Mouse (Mus musculus): ENCODE data around the gene Gab1.
A peak's percentile ranks its signal among the peaks of the same experiment; 100 is the strongest.

Gene Gab1

DNA sequence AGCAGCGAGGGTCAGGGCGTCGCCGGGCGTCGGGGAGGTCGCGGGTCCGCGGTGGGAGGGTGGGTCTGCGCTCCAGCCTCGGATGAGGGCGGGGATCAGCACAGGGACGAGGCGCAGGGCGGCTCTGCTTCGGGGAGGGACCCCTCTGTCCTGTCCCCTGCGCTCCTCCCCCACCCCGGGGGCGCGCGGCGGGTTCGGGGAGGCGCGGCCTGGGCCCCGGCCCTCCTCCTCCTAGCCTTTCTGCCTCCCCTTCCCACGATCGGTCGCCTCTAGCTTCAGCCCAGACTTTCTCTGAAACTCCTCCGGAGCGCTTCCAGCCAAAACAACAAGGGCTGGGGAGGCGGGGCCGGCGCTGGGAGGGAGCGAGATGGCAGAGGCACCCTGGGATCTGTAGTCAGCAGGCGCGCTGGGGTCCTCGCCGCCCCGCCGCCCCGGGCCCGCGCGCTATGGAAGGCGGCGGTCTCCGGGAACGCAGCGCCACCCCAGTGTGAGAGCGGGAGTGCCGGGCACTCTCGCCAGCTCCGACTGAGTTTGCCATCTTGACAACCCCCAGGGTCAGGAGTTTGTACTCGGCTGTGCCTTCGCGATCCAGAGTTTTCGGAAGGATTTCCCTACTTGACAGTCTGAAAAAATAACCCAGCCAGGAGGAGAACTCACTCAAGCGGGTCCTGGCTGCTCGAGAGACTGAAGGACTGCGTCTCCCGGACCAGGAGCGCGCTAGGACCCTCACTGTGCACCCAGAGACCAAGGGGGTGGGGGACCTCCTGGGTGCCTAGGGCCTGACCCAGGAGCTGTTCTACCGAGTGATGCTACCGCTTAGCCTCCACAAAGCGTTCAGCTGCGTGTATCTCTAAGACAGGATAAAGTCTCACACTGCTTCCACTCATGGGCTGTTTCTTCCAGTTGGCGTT lies at the start of gene Gab1:
Gene Gab1 (minus strand): TSS at position 324 of the 911 bp plus-strand sequence.
- DNase-seq (ENCODE audit: low spot score), result peak; percentile 94

DNA sequence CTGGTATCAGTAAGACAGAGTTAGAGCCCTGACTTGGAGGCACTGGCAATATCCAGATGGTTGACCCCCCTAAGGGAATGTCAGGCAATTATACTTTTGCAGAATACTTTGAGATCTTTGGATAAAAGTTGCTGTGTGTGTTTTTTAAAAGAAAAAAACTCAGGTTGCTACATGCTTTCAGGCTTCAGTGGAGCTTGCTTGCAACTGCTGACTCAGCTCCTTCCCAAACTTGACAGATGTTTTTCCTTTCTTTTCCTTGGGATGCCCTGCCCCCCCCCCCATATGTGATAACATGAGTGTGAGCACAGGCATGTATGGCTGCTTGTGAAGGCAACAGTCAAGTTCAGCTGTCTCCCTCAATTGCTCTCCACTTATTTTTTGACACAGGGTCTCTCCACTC lies 48.5 kb upstream of the Gab1 start:
- no peak for DNase-seq (ENCODE audit: low spot score)

DNA sequence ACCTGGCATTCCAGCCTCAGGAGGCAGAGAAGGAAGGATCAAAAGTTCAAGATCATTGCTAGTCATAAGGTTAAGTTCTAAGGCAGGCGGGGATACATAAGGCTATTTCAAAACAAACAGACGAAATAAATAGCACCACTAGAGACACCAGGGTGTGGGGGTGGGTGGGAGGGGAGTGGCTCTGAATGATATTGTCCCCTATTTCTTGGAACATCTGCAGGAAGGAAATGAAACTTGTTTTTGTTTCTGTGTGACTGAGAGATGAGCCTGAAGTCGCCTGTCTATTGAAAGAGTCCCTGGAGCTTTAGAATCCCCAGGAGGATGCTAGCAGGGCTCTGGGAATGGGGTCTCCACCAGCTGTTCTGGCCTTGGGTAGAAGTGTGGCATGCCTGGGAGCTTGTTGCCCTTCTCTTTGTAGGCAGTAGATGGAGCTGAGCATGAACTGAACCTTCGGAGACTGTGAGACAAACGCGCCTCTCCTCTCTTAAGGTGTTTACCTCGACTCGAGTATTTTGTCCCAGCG lies 43.5 kb upstream of the Gab1 start:
- no peak for DNase-seq (ENCODE audit: low spot score)

DNA sequence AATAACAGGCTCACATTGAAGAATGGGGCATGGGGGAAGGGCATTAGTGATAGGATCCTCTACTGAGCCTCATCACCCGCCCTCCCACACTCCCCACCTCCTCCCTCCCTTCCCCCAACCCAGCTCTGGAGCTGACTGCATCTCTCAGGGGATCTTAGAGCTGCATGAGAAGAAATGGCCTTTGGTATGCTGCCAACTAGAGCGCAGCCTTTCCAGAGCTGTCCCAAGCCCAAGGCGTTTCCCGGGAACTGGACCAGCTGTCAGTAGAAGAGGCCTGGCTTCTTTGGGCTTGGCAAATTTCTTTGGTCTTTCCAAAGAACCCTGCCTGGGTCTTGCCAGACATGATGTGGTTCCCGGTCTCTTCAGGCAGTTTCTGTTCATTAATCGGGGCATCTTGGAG lies 42.3 kb upstream of the Gab1 start:
- peak; percentile 68 for DNase-seq (ENCODE audit: low spot score)

DNA sequence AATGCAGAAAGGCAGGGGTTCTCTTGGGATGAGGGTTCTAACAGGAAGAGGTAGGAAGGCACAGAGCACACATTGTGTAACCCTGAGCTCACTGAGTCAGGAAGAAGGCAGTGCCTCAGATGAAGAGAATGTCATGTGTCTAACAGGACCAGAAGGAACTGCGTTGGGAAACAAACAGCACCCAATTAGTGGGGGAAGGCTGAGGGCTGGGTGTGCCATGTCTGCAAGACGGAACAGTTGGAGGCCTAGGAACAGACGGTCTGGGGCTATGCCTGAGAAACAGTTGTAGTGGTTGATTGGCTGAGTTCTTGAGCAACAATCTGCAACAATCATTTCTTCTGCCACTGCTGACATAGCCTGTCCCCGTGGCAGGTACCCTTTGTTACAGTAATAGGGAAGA lies 38.8 kb upstream of the Gab1 start:
- no peak for DNase-seq (ENCODE audit: low spot score)

DNA sequence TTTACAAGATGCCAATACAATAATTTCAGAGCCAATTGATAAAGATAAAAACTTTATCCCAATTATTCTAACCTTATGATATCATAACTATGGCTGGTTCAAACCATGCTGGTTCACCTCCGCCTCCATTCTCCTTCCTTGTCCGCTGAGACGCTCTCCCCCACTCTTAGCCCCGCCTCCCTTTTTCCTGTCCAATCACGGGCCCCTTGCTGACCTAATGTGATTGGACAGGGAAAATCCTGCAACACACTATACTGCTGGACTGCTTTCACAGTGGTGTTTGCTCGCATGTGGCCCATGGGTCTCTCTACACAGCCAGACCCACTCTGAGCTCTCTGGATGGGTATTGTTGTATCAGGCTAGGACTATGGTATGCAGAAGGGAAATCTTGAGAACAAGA lies 38.2 kb upstream of the Gab1 start:
- no peak for DNase-seq (ENCODE audit: low spot score)

DNA sequence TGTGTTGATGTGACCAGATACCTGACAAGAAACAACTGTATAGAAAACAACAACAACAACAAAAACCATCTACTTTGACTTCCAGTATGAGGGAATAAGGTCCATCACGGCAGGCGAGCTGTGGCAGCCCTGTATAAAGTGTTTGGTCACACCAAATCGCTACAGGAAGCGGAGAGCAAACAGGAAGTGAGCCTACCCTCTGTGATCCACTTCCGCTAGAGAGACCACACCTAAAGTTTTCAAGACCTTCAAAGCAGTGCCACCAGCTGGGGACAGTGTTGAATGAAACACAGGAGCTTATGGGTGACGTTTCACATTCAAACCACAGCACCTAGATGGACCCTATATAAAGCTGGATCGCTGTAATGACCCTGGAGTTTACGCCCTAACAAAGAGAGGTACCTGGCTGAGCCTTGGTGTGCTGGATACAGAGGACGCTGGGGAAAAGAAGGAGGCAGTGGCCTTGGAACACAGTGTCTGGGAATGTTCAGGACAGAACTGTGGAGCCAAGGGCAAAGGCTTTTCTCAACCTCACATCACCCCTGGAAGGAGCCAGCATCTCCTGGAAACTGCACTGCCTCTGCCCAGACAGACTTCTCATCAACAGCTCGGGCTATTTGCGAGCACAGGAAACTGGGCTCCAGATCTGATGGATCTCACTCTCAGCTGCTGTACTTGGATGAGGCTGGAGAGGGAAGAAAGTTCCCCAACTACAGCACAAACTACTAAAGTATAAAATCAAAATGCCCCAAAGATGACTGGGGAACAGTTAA lies 36.3 kb upstream of the Gab1 start:
- DNase-seq (ENCODE audit: low spot score), result no peak

DNA sequence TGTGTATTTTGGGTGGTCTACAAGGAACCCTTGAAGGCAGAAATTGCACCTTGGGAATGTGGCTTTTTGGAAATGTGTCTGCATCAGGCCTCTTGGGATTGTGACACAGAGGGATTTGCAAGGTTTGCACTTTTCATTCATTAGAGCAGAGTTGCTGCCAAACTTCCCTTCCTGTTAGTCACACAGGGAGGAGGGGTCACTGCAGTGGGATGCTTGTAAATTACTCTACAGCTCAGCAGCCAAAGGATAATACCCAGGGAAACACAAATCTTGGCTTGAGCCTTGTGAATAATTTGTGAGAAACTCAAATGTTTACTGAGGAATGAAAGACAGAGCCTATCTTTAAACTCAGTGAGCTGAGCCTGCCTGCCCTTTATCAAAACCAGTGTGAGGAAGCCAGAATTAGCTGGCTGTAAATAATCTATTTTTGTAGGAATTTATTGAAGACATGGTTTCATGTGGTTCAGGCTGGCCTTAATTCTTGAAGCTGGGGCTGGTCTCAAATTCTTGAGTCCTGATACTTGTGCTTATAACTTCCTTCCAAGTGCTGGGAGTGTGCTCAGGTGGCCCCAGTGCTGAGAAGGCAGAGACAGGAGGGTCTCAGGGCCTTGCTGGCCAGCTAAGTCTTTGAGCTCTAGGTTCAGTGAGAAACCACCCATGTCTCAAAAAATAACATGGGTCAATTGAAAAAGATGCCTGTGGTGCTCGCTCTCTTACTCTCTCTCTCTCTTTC lies 32.9 kb upstream of the Gab1 start:
- no peak for DNase-seq (ENCODE audit: low spot score)

DNA sequence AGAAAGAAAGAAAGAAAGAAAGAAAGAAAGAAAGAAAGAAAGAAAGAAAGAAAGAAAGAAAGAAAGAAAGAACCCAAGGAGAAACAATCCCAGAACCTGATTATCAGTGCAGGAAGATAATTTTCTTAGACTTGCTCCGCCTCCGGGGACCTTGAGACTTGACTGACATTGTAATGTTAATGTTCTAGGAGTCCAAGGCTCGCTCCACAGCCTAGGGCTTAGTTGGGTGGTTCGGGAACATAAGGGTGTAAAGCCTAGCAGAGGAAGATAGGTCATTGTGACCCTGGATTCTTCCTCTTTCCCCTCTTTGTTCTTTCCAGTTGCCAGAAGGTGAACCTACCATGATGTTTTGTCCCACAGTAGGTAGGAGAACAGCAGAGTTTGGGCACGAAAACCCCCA lies 31.1 kb upstream of the Gab1 start:
- no peak for DNase-seq (ENCODE audit: low spot score)

DNA sequence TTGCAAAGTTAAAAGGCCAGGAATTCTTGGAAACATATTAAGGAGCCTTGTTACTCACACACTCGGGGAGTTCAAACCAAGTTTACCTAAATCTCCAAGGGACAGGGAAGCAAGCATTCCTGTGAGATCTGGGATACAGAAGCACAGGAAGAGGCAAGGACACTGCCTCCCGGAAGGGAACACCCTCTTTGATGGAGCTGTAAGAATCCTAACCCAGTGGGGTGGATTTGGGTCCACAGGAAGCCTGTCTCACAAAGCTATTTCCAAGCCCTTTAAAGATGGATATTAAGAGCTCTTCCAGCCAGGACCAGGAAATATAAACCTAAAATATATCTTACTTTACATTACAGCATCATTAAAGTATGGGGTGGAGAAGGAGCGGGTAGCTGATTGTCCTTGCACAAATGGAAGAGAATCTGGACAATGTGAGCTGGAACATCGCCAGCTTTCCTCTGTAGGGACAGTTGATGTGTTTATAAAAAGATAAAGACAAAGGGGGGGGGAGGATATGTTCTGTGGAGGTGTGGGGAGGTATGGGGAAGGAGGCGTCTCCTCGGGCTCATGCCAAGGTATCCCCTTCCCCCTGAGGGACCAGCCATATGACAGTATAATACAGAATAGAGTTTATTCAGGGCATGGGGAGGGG lies 28.1 kb upstream of the Gab1 start:
- DNase-seq (ENCODE audit: low spot score), result peak; percentile 50

DNA sequence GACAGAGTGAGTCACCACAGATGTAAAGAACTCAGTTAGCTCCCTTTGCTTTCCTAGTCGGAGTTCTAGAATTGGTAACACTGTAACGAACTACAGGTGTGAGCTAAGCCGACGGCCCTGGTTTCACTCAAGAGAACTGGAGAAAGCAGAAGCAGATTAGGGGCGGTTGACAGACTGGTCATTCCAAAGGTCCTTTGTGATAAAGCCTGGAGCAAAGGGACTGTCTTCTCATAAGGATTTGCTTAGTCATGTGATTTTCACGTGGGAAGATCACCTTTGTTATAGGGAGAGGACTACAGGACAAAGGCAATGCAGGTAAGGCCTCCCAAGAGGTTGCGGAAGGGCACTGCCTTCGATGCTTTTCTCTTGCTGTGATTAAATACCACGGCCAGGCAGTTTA lies 22.0 kb upstream of the Gab1 start:
- DNase-seq (ENCODE audit: low spot score), result no peak

DNA sequence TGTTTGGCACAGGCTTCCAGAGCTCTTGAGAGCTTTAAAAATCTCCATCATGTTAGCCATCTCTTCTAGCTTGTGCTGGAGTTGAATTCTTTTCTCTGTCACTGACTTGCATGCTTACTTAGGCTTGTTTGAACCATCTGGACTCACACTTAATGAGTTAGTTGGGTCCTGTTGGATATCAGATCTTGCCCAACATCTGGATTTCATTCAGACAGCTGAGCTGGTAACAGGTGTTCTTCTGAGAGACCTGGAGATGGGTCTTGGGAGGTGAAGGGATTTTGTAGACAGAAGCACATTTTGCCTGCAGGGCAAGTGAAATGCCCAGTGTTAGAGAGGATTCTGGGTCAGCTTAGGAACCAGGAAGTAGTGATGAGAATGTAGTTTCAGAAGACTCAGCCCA lies 19.0 kb upstream of the Gab1 start:
- DNase-seq (ENCODE audit: low spot score), result no peak

DNA sequence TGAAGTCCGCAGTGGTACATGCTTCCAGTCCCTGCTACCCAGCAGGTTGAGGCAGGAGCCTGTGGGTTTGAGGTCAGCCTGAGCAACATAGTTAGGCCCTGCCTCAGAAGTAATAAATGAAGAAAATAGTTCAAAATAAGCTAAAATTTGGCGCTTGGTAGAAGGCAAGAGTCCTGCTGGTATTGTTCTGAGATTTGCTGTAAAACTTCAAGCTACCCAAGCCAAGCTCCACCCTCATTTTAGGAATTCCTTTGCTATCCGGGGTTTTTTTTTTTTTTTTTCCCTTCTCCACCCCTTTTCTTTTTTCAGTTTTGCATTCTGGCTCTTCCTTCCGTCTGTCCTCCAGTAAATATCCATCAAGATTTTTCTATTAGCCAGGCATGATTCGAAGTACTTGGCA lies 15.7 kb upstream of the Gab1 start:
- DNase-seq (ENCODE audit: low spot score), result no peak

DNA sequence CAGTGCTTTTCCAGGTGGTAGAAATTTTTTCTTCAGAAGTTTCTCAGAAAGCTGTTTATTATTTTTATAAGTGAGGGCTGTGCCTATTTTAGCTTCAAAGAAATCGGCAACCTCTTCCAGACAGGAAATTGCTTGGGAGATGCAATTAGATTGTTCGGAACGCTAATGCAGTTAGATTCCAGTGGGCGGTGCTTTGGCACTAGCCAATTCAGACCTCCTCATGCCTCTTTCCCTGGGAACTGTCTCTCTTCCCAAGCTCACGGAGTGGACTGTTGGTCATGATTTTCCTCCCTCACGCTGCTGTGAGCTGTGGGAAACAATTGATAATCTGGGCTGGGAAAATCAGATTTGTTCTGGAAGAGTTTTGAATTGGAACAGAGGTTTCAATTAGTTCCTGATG lies 15.1 kb upstream of the Gab1 start:
- no peak for DNase-seq (ENCODE audit: low spot score)

DNA sequence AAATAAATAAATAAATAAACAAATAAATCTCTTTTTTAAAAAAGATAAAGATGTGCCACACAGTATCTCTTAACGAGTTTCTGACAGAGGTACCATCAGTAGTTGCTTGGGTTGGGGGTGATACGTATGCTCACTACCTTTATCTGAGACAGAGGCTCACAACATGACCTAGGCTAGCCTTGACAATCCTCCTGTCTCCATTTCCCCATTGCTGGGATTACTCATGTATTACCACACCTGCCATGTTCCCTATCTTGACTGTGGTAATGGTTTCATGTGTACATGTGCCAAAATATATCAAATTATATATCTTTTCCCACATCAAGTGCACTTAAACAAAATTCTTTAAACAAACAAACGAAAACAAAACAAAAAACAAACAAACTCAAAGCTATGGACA lies 14.2 kb upstream of the Gab1 start:
- no peak for DNase-seq (ENCODE audit: low spot score)

DNA sequence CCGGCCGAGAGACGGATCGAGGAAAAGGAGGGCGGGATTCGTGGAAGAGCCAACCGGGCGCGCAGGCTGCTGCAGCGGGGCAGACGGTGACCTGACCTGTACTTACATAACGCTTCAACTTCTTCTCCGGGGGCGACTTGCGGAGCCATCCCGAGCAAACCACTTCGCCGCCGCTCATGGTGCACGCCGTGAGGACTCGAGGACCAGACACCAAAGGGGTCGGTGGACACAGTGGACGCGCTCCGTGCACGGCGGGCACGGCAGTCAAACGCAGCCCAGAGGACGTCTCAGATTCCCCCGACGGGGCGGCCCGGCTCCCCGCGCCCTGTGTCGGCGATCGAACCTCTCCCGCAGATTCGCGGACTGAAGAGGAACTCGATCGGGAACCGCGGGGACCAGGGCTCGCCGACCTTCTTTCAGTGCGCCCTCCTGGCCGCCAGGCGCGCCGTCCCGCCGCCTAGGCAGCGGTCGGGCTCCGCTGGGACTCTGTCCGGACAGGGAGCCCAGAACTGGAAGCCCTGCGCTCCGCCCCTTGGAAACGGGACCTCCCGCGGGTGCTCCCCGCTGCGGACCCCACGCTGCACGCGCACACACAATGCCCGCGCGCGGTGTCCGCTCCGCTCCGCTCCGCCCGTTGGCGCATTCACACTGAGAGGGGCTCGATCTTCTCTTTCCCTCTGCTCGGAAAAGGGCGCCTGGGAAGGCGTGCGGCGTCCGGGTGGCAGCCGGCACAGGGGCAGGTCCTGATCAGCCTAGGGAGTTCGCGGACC lies 708 bp downstream of the Gab1 start:
- peak; percentile 84 for DNase-seq (ENCODE audit: low spot score)

DNA sequence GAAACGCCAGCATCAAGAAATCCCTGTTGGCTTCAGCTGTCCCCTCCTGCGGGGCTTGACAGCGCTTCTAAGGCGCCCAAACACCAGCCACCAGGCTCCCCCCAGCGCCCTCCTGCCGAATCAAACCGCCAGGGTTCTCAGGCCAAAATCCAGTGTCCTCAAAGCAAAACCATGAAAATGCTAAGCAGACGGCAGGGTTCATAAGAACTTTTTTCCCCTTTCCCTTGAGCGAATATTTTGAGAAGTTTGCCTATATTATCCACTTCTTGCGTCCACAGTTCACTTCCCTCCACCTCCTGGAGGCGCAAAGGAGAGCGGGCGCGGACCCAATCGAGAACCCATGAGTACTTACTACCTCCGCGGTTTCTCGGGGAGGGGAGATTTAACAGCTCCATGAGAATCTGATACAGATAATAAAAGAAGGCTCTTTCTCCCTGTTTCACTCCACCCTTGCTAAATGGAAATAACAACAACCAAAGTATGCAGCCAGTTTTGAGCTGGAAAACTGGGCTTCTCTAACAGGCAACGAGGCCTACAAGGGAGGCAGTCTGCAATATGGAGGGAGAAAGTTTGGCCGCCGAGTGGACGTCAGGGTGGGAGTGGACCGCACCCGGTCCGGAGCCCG lies 1.4 kb downstream of the Gab1 start:
- DNase-seq (ENCODE audit: low spot score), result peak; percentile 77

DNA sequence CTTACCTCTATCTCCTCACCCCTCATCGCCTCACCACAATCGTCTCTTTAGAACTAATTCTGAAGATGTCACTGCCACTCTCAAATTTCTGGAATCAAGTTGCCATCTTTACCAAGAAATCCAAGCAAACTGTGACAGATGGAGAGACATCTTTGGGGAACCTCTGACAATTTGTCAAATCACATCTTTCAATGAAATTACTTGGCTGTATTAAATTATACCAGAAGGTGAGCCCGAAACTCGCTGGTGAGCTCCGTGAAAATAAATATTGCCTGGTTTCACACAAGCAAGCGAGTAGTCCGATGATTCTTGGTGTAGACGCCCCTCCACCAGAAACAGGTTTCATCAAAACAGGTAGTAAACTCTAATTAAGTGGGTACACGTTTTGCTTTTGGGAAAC lies 2.2 kb downstream of the Gab1 start:
- DNase-seq (ENCODE audit: low spot score), result no peak

DNA sequence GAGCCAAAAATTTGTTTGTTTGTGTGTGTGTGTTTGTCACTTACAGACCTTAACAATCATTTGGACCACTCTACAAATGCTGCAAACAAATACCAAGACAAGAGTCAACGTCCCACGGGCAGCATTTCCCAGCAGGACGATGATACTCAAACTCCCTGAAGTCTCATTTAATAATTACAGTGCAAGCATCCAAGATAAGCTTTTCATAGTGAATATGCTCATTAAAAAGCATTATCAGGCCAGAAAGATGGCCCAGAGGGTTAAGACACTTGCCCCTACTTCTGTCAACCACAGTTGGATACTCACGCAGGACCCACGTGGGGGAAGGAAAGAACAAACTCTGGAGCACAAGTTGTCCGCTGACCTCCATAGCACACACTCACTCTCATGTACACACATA lies 4.8 kb downstream of the Gab1 start:
- no peak for DNase-seq (ENCODE audit: low spot score)

DNA sequence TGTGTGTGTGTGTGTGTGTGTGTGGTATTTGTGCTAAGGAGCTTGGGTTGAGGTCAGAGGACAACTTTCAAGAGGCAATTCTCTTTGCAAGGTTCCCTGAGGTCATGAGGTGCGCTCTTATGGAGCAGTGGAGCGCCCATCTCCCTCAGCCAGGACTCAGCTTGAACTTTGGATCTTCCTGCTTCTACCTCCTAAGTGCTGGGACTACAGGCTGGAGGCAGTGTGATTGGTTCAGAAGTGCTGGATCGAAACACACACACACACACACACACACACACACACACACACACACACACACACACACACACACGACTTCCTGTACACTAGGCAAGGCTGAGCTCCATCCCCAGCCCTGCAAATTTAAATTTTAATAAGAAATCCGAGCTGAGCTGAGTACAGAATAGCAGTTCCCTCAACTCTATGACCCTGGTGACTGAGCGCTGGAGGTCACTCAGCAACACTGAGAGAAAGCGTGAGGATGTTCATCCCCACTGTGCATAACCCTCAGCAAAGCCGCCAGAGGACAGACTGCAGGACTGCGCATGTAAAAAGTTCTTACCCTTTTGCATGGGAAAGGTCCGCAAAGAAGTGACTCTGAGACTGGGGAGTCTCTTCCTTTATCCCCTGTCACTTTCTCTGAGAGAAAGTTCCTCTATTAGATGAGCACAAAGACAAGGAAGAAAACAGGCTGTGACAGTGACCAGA lies 6.4 kb downstream of the Gab1 start:
- no peak for DNase-seq (ENCODE audit: low spot score)

Data from testis, postnatal 10 days (tissue).